Mouse (Mus musculus) midbrain, postnatal 0 days (tissue): ENCODE measurements around the gene Pias1. TPM values are rescaled to one million over a fixed set of nuclear protein-coding genes. Genes with fewer than 3 reads are reported as not detected.

Experiments
- ATAC-seq: fragments of 200-750 bp; cut with Nextera tagmentation; 2 replicates; pipeline ENCODE4 v1.8.0; 2017; ENCODE audit warnings: moderate number of reproducible peaks, mild to moderate bottlenecking, moderate TSS enrichment, moderate library complexity; ENCODE audit not compliant: low FRiP score
- DNase-seq: peaks from one replicate; pipeline ENCODE4 v3.0.0-alpha.2; 2015; ENCODE audit warnings: low spot score
- H3K27ac ChIP-seq: fragments of 300-500 bp; sonication (generic); 2 replicates; pipeline ENCODE4 v1.5.1; 2014; ENCODE audit warnings: low read depth, mild to moderate bottlenecking, low read length, mixed read lengths
- H3K27me3 ChIP-seq: fragments of 300-500 bp; sonication (generic); 2 replicates; pipeline ENCODE4 v1.6.1; 2014; ENCODE audit warnings: low read length, control low read depth, mixed read lengths; ENCODE audit not compliant: insufficient read depth
- H3K36me3 ChIP-seq: fragments of 300-500 bp; sonication (generic); 2 replicates; pipeline ENCODE4 v1.6.1; 2014; ENCODE audit warnings: low read length, control low read depth, mixed read lengths; ENCODE audit not compliant: insufficient read depth
- H3K4me1 ChIP-seq: fragments of 300-500 bp; sonication (generic); 2 replicates; pipeline ENCODE4 v1.6.1; 2014; ENCODE audit warnings: mild to moderate bottlenecking, control low read depth, antibody characterized with exemption, low read length, mixed read lengths; ENCODE audit not compliant: insufficient read depth
- H3K4me2 ChIP-seq: fragments of 300-500 bp; sonication (generic); 2 replicates; pipeline ENCODE4 v1.6.1; 2014; ENCODE audit warnings: low read depth, mild to moderate bottlenecking, low read length, mixed read lengths; ENCODE audit not compliant: poor library complexity, severe bottlenecking
- H3K4me3 ChIP-seq: fragments of 300-500 bp; sonication (generic); 2 replicates; pipeline ENCODE4 v1.5.1; 2014; ENCODE audit warnings: low read depth, mild to moderate bottlenecking, low read length, moderate library complexity
- H3K9ac ChIP-seq: fragments of 300-500 bp; sonication (generic); replicated peaks from 2 replicates; pipeline ENCODE4 v1.6.1; 2014; ENCODE audit warnings: mild to moderate bottlenecking, low read length, moderate library complexity, mixed read lengths; ENCODE audit not compliant: poor library complexity, severe bottlenecking
- H3K9me3 ChIP-seq: fragments of 300-500 bp; sonication (generic); 2 replicates; pipeline ENCODE4 v1.6.1; 2016; ENCODE audit warnings: low read length, control low read depth
- CTCF ChIP-seq: IDR thresholded peaks from 2 replicates; pipeline ENCODE4 v1.5.1; 2016; ENCODE audit warnings: antibody characterized with exemption, mild to moderate bottlenecking
- WGBS: fragments of 180-500 bp; shearing (Covaris S2); extraction: QIAGEN DNeasy Blood & Tissue Kit; methylation state at CpG from one replicate; pipeline ENCODE4 v1.1.7; 2014; 5-methylcytosine and 5-hydroxymethylcytosine counted together
- polyA plus RNA-seq: library from polyadenylated mRNA; unstranded; fragments of >200 nt; fragmentation: Nextera tagmentation; extraction: Ambion mirVana; gene quantifications from 2 replicates; pipeline ENCODE4 v1.2.1, GENCODE M21; 2015
- total RNA-seq: library from RNA; depleted of rRNA; stranded (reverse); fragments of >200 nt; gene quantifications from 2 replicates; pipeline ENCODE4 v1.2.3, GENCODE M21; 2014

The Pias1 gene
- total and polyA plus RNA-seq, 2 experiments from 2014 or later = 38.5 to 50.5 TPM

- ATAC-seq (peak; percentile 27; the same call in 1 of the 2 replicates), DNase-seq (peak; percentile 89)
- Histone ChIP-seq H3K4me2 (no peak overlapping the region), H3K9ac (no peak overlapping the region), H3K36me3 (no peaks in the 10 kb centered on the region), H3K4me3 (no peak overlapping the region), H3K27me3 (no peaks in the 10 kb centered on the region), H3K27ac (no peak overlapping the region), H3K9me3 (no peaks in the 10 kb centered on the region), H3K4me1 (no peaks in the 10 kb centered on the region)
- 2% methylated on average over 3 of the region's 3 CpGs for WGBS
- peak; percentile 99 for TF ChIP-seq CTCF
Observed at GRCm38 (mm10) chr9:62847694-62848093, 140.0 kb downstream of the Pias1 start.

- no peaks in the 10 kb centered on the region for H3K36me3 ChIP-seq
- no peaks in the 10 kb centered on the region for H3K27me3 ChIP-seq
- no peak for DNase-seq
- H3K4me1 ChIP-seq = no peaks in the 10 kb centered on the region; the same call in 1 of the 2 replicates
- ATAC-seq = no peak
- 95% methylated on average over 5 of the region's 5 CpGs for WGBS
- no peaks in the 10 kb centered on the region for H3K9me3 ChIP-seq
- H3K4me3 ChIP-seq = no peak overlapping the region
- no peak overlapping the region for H3K4me2 ChIP-seq
- H3K9ac ChIP-seq = no peak overlapping the region
- TF ChIP-seq CTCF = no peak
- no peak overlapping the region for H3K27ac ChIP-seq
Observed at GRCm38 (mm10) chr9:62844461-62844860, 143.3 kb downstream of the Pias1 start.

- ATAC-seq = no peak
- no peak for TF ChIP-seq CTCF
- Histone ChIP-seq H3K4me3 (no peak overlapping the region), H3K9me3 (no peaks in the 10 kb centered on the region), H3K27ac (no peak overlapping the region), H3K27me3 (no peaks in the 10 kb centered on the region), H3K36me3 (no peaks in the 10 kb centered on the region), H3K4me1 (peaks cover 3% of the 10 kb centered on the region; the same call in 1 of the 2 replicates), H3K4me2 (no peak overlapping the region), H3K9ac (no peak overlapping the region)
- no peak for DNase-seq
- WGBS = 84% methylated on average over 10 of the region's 10 CpGs
Observed at GRCm38 (mm10) chr9:62843356-62844024, 144.2 kb downstream of the Pias1 start.

DNA sequence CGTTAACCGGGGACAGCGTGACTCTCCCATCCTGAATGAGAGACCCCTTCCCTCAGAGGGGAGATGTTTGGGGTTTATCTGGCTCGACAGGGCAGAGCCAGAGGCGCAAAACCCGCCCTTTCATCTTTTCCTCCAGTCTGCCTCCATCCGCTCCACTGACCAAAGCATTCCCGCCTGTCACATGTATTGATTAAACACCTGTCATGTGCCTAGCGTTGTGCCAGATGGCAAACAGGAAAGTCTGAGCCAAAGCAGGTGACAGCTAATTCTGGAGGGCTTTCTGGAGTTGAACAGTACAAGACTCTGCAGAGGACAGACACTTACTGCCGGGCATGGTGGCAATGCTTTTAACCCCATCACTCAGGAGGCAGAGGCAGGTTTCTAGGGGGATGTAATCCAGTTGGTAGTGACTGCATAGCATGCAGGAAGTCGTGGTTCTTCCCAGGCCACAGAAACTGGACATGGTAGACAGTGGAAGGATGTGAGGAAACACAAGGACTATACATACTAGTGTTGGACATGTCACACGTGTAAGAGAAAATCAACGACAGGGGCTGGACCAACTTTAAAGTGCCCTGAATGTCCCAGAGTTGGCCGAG, 148.5 kb downstream of the Pias1 start:
- Histone ChIP-seq H3K4me1 (peaks cover 3% of the 10 kb centered on the region; the same call in 1 of the 2 replicates), H3K9ac (peak overlapping the region; percentile 87), H3K4me3 (peak overlapping the region; percentile 76), H3K27me3 (no peaks in the 10 kb centered on the region), H3K36me3 (no peaks in the 10 kb centered on the region), H3K4me2 (peak overlapping the region; percentile 86), H3K9me3 (no peaks in the 10 kb centered on the region), H3K27ac (0 out of 2 replicates have a peak overlapping the region, but pooled peaks have one; percentile 69)
- TF ChIP-seq CTCF = no peak
- WGBS = 16% methylated on average over 14 of the region's 14 CpGs
- DNase-seq (peak; percentile 27), ATAC-seq (no peak)

DNA sequence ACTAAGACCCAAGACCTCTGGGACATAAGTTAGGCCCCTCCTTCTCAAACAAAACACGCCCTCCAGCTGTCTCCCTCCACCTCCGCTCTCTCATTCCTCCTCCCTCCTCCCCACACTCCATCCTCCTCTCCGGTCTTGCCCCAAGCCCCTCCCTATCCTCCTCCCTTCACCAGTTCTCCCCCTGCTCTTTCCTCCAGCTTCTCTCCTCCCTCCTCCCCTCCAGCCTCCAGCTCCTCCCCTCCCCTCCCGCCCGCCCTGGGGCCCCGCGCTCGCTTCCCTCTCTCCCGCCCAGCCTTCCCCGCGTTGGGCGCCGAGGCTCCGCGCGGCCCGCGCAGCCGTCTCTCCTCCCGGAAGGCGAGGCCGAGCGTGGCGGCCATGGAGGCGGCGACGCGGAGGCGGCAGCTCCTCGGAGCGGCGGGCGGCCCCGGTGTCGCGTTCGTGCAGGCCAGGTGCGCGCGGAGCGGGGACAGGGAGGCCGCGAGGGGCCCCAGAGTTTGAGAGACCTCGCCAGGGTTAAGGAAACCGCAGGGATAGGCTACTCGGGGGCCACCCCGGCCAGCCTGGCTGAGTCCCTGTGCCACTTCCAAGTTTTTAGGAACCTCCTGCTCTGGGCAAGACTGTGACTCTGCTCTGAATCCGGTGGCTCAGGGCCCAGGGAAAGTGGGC, 149.1 kb downstream of the Pias1 start, which contains the start of gene Cln6:
TSS of gene Cln6 (plus strand) at position 280 of the 666 bp plus-strand sequence.
- peak within 1 kb of the TSS; percentile 69 for H3K27ac ChIP-seq
- H3K4me3 ChIP-seq = peak within 1 kb of the TSS; percentile 76
- no peaks in the 10 kb centered on the region for H3K9me3 ChIP-seq
- H3K9ac ChIP-seq = peak within 1 kb of the TSS; percentile 87
- peaks cover 3% of the 10 kb centered on the region; the same call in 1 of the 2 replicates for H3K4me1 ChIP-seq
- H3K36me3 ChIP-seq = no peaks in the 10 kb centered on the region
- peak; percentile 74 for ATAC-seq
- peak; percentile 82 for DNase-seq
- WGBS = under 1% methylated on average over 37 of the region's 48 CpGs
- no peaks in the 10 kb centered on the region for H3K27me3 ChIP-seq
- TF ChIP-seq CTCF = no peak
- H3K4me2 ChIP-seq = peak within 1 kb of the TSS; percentile 86

DNA sequence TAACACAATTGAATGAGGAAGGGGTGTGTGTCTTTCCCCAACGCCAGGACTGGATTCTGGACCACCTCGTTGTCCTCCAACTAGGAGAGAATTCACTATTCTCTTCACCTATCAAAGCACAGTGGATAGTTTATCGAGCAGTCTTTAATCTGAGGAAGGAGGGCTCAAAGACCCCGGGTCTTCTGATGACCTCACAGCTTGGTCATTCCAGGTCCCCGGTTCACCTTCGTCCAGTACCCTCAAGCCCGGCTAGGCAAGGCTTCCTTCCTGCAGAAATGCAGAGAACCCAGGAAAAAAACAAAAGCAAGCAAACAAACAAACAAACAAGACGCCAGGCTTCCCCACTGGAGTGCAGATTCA, 149.6 kb downstream of the Pias1 start:
- WGBS = 17% methylated on average over 8 of the region's 8 CpGs
- Histone ChIP-seq H3K9ac (peak overlapping the region; percentile 87), H3K27me3 (no peaks in the 10 kb centered on the region), H3K4me2 (peak overlapping the region; percentile 86), H3K36me3 (no peaks in the 10 kb centered on the region), H3K4me3 (peak overlapping the region; percentile 76), H3K4me1 (peaks cover 3% of the 10 kb centered on the region; the same call in 1 of the 2 replicates), H3K27ac (no peak overlapping the region), H3K9me3 (no peaks in the 10 kb centered on the region)
- no peak for ATAC-seq
- TF ChIP-seq CTCF = no peak
- no peak for DNase-seq
